Mouse (Mus musculus) adrenal gland, postnatal 0 days (tissue): ENCODE results near the gene Lepr. TPM values are rescaled to one million over a fixed set of nuclear protein-coding genes. Genes with fewer than 3 reads are reported as not detected.

ENCODE experiments used
- polyA plus RNA-seq: library from polyadenylated mRNA; unstranded; fragments of >200 nt; fragmentation: Nextera tagmentation; extraction: Ambion mirVana; gene quantifications from 2 replicates; pipeline ENCODE4 v1.2.1, GENCODE M21; 2015

Gene Lepr
- polyA plus RNA-seq: 3.8 and 4.7 TPM in 2 replicates

DNA sequence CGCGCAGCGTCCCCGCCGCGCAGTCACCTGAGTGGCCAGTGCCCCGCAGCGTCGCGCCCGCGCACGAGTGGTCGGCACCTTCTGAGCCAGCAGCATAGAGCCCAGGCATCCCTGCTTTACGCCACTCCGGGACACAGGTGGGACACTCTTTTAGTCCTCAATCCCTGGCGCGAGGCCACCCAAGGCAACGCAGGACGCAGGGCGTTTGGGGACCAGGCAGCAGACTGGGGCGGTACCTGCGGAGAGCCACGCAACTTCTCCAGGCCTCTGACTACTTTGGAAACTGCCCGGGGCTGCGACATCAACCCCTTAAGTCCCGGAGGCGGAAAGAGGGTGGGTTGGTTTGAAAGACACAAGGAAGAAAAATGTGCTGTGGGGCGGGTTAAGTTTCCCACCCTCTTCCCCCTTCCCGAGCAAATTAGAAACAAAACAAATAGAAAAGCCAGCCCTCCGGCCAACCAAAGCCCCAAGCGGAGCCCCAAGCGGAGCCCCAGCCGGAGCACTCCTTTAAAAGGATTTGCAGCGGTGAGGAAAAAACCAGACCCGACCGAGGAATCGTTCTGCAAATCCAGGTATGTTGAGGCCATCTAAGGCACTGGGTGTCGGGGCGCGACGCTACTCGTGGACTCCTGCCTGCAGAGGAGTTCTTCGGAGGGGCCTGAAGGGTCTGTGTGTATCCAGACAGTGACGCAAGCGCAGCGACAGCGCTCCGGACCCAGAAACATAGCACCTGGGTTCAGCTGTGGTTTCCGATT is at the start of gene Lepr:
TSS of gene Lepr (plus strand) at position 38 of the 755 bp plus-strand sequence.

DNA sequence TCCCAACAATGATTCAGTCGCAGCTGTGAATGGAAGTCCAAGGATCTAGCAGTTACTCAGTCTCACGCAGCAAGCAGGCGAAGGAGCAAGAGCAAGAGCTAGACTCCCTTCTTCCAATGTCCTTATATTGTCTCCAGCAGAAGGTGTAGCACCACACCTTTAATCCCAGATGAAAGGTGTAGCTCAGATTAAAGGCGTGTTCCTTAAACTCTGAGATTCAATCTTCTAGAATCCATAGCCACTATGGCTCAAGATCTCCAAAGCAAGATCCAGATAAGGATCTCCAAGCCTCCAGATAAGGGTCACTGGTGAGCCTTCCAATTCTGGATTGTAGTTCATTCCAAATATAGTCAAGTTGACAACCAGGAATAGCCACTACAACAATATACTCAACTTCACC is 126.7 kb downstream of the Lepr start, which contains the start of gene B020004J07Rik:
TSS of gene B020004J07Rik (minus strand) at position 101 of the 400 bp plus-strand sequence.

Other genes starting within 250 kb of the Lepr start
- gene Dnajc6, start 220.8 kb upstream of the Lepr start, polyA plus RNA-seq: 3.1 and 7.8 TPM in 2 replicates
- 133 and 139 TPM in 2 replicates for gene Leprot, start 69.7 kb upstream of the Lepr start, polyA plus RNA-seq
- gene B020004J07Rik, start 126.6 kb downstream of the Lepr start, polyA plus RNA-seq: not detected in 2 replicates
- not detected in 2 replicates for gene C130073F10Rik, start 176.4 kb downstream of the Lepr start, polyA plus RNA-seq
- not detected in 2 replicates for gene Gm12800, start 191.7 kb downstream of the Lepr start, polyA plus RNA-seq
- gene Gm12794, start 223.0 kb downstream of the Lepr start, polyA plus RNA-seq: not detected in 2 replicates